Mouse (Mus musculus) embryonic stem cell, embryonic (primary cell): ENCODE data around the gene Dedd.
"Not testable (repeated sequence)": the region's sequence is repeated elsewhere in the genome, so short reads cannot be mapped to it uniquely, and the experiment has no call there.

Source experiments
- CTCF ChIA-PET, 4 experiments: fragments of 300-600 bp in 2 of 4; fragments of 350-600 bp in 2 of 4; sonication (Branson Sonifier 250); formaldehyde crosslinking; loops; one replicate each; lab custom pipeline; 2022; ENCODE audit warnings: inconsistent platforms in 2 of 4; lab: Charles Lee
- POLR2A ChIA-PET, 4 experiments: fragments of 300-600 bp in 2 of 4; fragments of 350-600 bp in 2 of 4; sonication (Branson Sonifier 250); formaldehyde crosslinking; loops; one replicate each; lab custom pipeline; 2022; ENCODE audit warnings: antibody characterized with exemption in 4 of 4, inconsistent platforms in 1 of 4; lab: Charles Lee

The Dedd gene

GRCm38 (mm10) chr1:171293351-171293750 is 35.6 kb upstream of the Dedd start:
- POLR2A ChIA-PET = interaction anchor here in 3 of 4 experiments (0.5 to 3.0 kb wide), 21 partner anchors 8 to 981 kb away, joined by 3 to 22 read pairs (median 3); partner anchors contain the start of genes B4galt3 (in 2 of the 3), Dedd (in 2 of the 3), Ppox (in 2 of the 3) and Nit1 (in 1 of the 3)
- CTCF ChIA-PET = interaction anchor here in 2 of 4 experiments (0.7 to 1.7 kb wide), 2 partner anchors 12 to 60 kb away, joined by 3 to 4 read pairs; partner anchors contain the start of gene Ppox (in 1 of the 2)

- ChIA-PET CTCF (interaction anchor here in 1 of 4 experiments (0.7 kb wide), 1 partner anchor 60 kb away, joined by 3 read pairs; no protein-coding TSS in a partner anchor), POLR2A (interaction anchor here in 3 of 4 experiments (0.5 to 3.0 kb wide), 18 partner anchors 8 to 981 kb away, joined by 3 to 22 read pairs (median 3); partner anchors contain the start of genes B4galt3 (in 2 of the 3), Dedd (in 2 of the 3), Ppox (in 2 of the 3) and Pcp4l1 (in 1 of the 3))
Observed at GRCm38 (mm10) chr1:171293906-171294297, 35.0 kb upstream of the Dedd start.

- CTCF ChIA-PET = interaction anchor here in 2 of 4 experiments (0.7 to 1.5 kb wide), 3 partner anchors 13 to 59 kb away, joined by 3 to 8 read pairs (median 3); partner anchors contain the start of genes B4galt3 (in 1 of the 2) and Ppox (in 1 of the 2)
- POLR2A ChIA-PET = interaction anchor here in 3 of 4 experiments (0.7 to 3.0 kb wide), 30 partner anchors 8 to 401 kb away, joined by 3 to 22 read pairs (median 5); partner anchors contain the start of genes B4galt3 (in 2 of the 3), Dedd (in 2 of the 3), Ppox (in 2 of the 3) and Klhdc9 (in 1 of the 3)
Observed at GRCm38 (mm10) chr1:171294298-171295062, 34.5 kb upstream of the Dedd start, which contains the start of gene Ufc1. Ufc1 (minus strand) TSS chr1:171295024.

GRCm38 (mm10) chr1:171295063-171295402 is 33.9 kb upstream of the Dedd start:
- CTCF ChIA-PET = interaction anchor here in 1 of 4 experiments (1.0 to 1.5 kb wide), 2 partner anchors 14 to 25 kb away, joined by 3 to 8 read pairs; partner anchors contain the start of genes B4galt3 and Ppox
- POLR2A ChIA-PET = interaction anchor here (0.6 to 2.6 kb wide), 26 partner anchors 10 to 404 kb away, joined by 3 to 12 read pairs (median 5); partner anchors contain the start of genes Ppox (in 3 of the 4), Dedd (in 2 of the 4), B4galt3 (in 1 of the 4) and Klhdc9 (in 1 of the 4)

- CTCF ChIA-PET = interaction anchor here in 1 of 4 experiments (1.0 kb wide), 1 partner anchor 17 kb away, joined by 3 read pairs; the partner anchor contains the start of gene Ppox
- POLR2A ChIA-PET = interaction anchor here in 2 of 4 experiments (0.5 to 1.4 kb wide), 8 partner anchors 11 to 54 kb away, joined by 3 to 4 read pairs (median 4); partner anchors contain the start of genes Ppox (in 1 of the 2) and Usp21 (in 1 of the 2)
Observed at GRCm38 (mm10) chr1:171298226-171298625, 30.7 kb upstream of the Dedd start.

- CTCF ChIA-PET = not testable (repeated sequence)
- POLR2A ChIA-PET = interaction anchor here in 3 of 4 experiments (0.6 to 2.6 kb wide), 10 partner anchors 9 to 195 kb away, joined by 3 to 7 read pairs (median 4); partner anchors contain the start of genes Fcer1g (in 1 of the 3), Ppox (in 1 of the 3) and Ufc1 (in 1 of the 3)
Observed at GRCm38 (mm10) chr1:171306157-171306556, 22.8 kb upstream of the Dedd start.

GRCm38 (mm10) chr1:171309321-171309720 is 19.6 kb upstream of the Dedd start:
- ChIA-PET CTCF (interaction anchor here in 2 of 4 experiments (0.7 to 1.9 kb wide), 4 partner anchors 10 to 89 kb away, joined by 3 to 7 read pairs (median 4); partner anchors contain the start of gene Ppox (in 1 of the 2)), POLR2A (interaction anchor here in 3 of 4 experiments (0.7 to 3.2 kb wide), 15 partner anchors 10 to 193 kb away, joined by 3 to 15 read pairs (median 5); partner anchors contain the start of genes Nit1 (in 1 of the 3), Pfdn2 (in 1 of the 3), Ppox (in 1 of the 3) and Ufc1 (in 1 of the 3))

GRCm38 (mm10) chr1:171319748-171320147 is 9.2 kb upstream of the Dedd start:
- ChIA-PET CTCF (interaction anchor here in 1 of 4 experiments (0.8 to 2.2 kb wide), 8 partner anchors 15 to 244 kb away, joined by 3 to 9 read pairs (median 4); partner anchors contain the start of genes Klhdc9 and Ppox), POLR2A (interaction anchor here (0.6 to 5.1 kb wide), 48 partner anchors 9 to 424 kb away, joined by 3 to 72 read pairs (median 4); partner anchors contain the start of genes Dedd (in 3 of the 4), Nit1 (in 3 of the 4), Pfdn2 (in 3 of the 4) and Klhdc9 (in 2 of the 4))

GRCm38 (mm10) chr1:171320151-171320550 is 8.8 kb upstream of the Dedd start:
- ChIA-PET POLR2A (interaction anchor here (0.6 to 5.1 kb wide), 46 partner anchors 8 to 425 kb away, joined by 3 to 72 read pairs (median 4); partner anchors contain the start of genes Dedd (in 3 of the 4), Nit1 (in 3 of the 4), Pfdn2 (in 3 of the 4) and Klhdc9 (in 2 of the 4)), CTCF (interaction anchor here in 1 of 4 experiments (0.8 to 2.2 kb wide), 8 partner anchors 14 to 244 kb away, joined by 3 to 9 read pairs (median 4); partner anchors contain the start of genes Klhdc9 and Ppox)

GRCm38 (mm10) chr1:171321415-171321814 is 7.5 kb upstream of the Dedd start:
- POLR2A ChIA-PET = interaction anchor here (0.6 to 5.1 kb wide), 47 partner anchors 9 to 181 kb away, joined by 3 to 72 read pairs (median 5); partner anchors contain the start of genes Klhdc9 (in 3 of the 4), Nit1 (in 3 of the 4), Pfdn2 (in 3 of the 4) and Alyref2 (in 2 of the 4)

GRCm38 (mm10) chr1:171322012-171322411 is 6.9 kb upstream of the Dedd start:
- ChIA-PET CTCF (interaction anchor here (0.5 to 4.9 kb wide), 43 partner anchors 11 to 807 kb away, joined by 3 to 67 read pairs (median 4); partner anchors contain the start of genes Klhdc9 (in 2 of the 4), Nit1 (in 2 of the 4), Pfdn2 (in 2 of the 4) and Ppox (in 2 of the 4)), POLR2A (interaction anchor here (0.6 to 5.1 kb wide), 60 partner anchors 9 to 181 kb away, joined by 3 to 72 read pairs (median 4); partner anchors contain the start of genes Klhdc9 (in 3 of the 4), Nit1 (in 3 of the 4), Pfdn2 (in 3 of the 4) and Alyref2 (in 2 of the 4))

More at GRCm38 (mm10) chr1:171321415-171321814, 7.5 kb upstream of the Dedd start:
- CTCF ChIA-PET = interaction anchor here (0.6 to 4.9 kb wide), 34 partner anchors 14 to 247 kb away, joined by 3 to 67 read pairs (median 4); partner anchors contain the start of genes Klhdc9 (in 2 of the 4), Nit1 (in 2 of the 4), Pfdn2 (in 2 of the 4) and Ppox (in 2 of the 4)

- POLR2A ChIA-PET = interaction anchor here in 2 of 4 experiments (0.8 to 3.1 kb wide), 14 partner anchors 9 to 176 kb away, joined by 3 to 20 read pairs (median 4); partner anchors contain the start of genes B4galt3 (in 2 of the 2), Nit1 (in 2 of the 2), Pfdn2 (in 2 of the 2) and Klhdc9 (in 1 of the 2)
- CTCF ChIA-PET = interaction anchor here in 2 of 4 experiments (0.5 to 4.9 kb wide), 3 partner anchors 32 to 176 kb away, joined by 3 to 67 read pairs (median 3); partner anchors contain the start of gene Klhdc9 (in 1 of the 2)
Observed at GRCm38 (mm10) chr1:171325571-171325970, 3.4 kb upstream of the Dedd start.

- CTCF ChIA-PET = not testable (repeated sequence)
- POLR2A ChIA-PET = interaction anchor here in 2 of 4 experiments (0.9 to 3.1 kb wide), 9 partner anchors 16 to 176 kb away, joined by 3 to 30 read pairs (median 6); partner anchors contain the start of genes Klhdc9 (in 2 of the 2), Alyref2 (in 1 of the 2), B4galt3 (in 1 of the 2) and Nit1 (in 1 of the 2)
Observed at GRCm38 (mm10) chr1:171326588-171326987, 2.4 kb upstream of the Dedd start.

GRCm38 (mm10) chr1:171328244-171328643 is 701 bp upstream of the Dedd start:
- CTCF ChIA-PET = interaction anchor here in 3 of 4 experiments (0.6 to 1.4 kb wide), 7 partner anchors 26 to 1619 kb away, joined by 3 to 7 read pairs (median 4); partner anchors contain the start of gene Ppox (in 2 of the 3)
- POLR2A ChIA-PET = interaction anchor here (0.6 to 4.5 kb wide), 58 partner anchors 8 to 197 kb away, joined by 3 to 34 read pairs (median 4); partner anchors contain the start of genes Nit1 (in 4 of the 4), Pfdn2 (in 4 of the 4), Ppox (in 3 of the 4) and Usf1 (in 3 of the 4)

GRCm38 (mm10) chr1:171329433-171330215 is 679 bp downstream of the Dedd start:
- CTCF ChIA-PET = interaction anchor here in 3 of 4 experiments (0.6 to 1.4 kb wide), 5 partner anchors 25 to 165 kb away, joined by 3 to 7 read pairs (median 4); partner anchors contain the start of gene Ppox (in 1 of the 3)

More at GRCm38 (mm10) chr1:171329433-171330215, 679 bp downstream of the Dedd start:
- POLR2A ChIA-PET = interaction anchor here (0.6 to 4.5 kb wide), 48 partner anchors 8 to 216 kb away, joined by 3 to 34 read pairs (median 5); partner anchors contain the start of genes Nit1 (in 3 of the 4), Pfdn2 (in 3 of the 4), B4galt3 (in 2 of the 4) and F11r (in 2 of the 4)
